In the genomic region with DNA sequence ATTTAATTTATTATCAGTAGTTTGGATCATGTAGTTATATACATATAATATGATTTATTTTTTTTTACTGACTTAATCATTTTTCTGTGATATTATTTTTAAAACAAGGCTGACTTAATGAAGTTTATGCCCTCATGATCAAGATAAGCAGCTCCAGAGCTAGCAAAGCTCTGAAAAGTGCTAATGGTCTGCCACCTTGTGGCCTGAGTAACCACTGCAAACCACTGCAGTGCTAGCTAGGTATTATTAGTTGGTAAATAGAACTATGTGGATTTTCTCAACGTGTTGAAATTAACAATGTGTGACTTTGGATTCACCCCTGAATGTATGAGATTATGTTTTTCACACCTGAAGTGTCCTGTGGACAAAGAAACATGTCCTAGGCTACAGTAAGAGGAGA, we compare ENCODE assay signal across 10 mouse cellular contexts. TPM values are rescaled to one million over a fixed set of nuclear protein-coding genes. Genes with fewer than 3 reads are reported as not detected.
DNase-seq lines count a peak whose midpoint lies in the region; ATAC-seq and TF ChIP-seq lines count a peak whose summit lies in the region.
"Had no signal": no experiment of that assay in that cellular context is flagged by ENCODE, and none has a peak within 500 bp of the region (broad histone marks: within the 10 kb centered on the region; RNA-seq: fewer than 3 reads in every experiment).

No protein-coding gene starts in this region.

- no peak overlapping the region for H3K9ac ChIP-seq in forebrain, postnatal 0 days
- no peak overlapping the region for H3K9ac ChIP-seq in kidney, embryonic 15.5 days
- no peak overlapping the region for H3K9ac ChIP-seq in limb, embryonic 14.5 days (ENCODE audit: low read depth, low read length, severe bottlenecking)
- H3K9ac ChIP-seq: heart, embryonic 13.5 days had no signal

- no peak overlapping the region for H3K27ac ChIP-seq in forebrain, postnatal 0 days (ENCODE audit: low read depth, low read length)
- H3K27ac ChIP-seq in kidney, embryonic 15.5 days, result no peak overlapping the region
- no peak overlapping the region for H3K27ac ChIP-seq in limb, embryonic 14.5 days (replicated peaks; ENCODE audit: low read depth, low read length)
- H3K27ac ChIP-seq: heart, embryonic 13.5 days had no signal

- ATAC-seq in forebrain, postnatal 0 days, result peak; percentile 84
- ATAC-seq in kidney, embryonic 15.5 days (replicated peaks; ENCODE audit: low FRiP score), result 0 out of 2 replicates have a peak, but pooled peaks have one; percentile 64
- ATAC-seq in limb, embryonic 14.5 days (ENCODE audit: low FRiP score, low read depth), result peak; percentile 65; the same call in 1 of the 2 replicates

- no peaks in the 10 kb centered on the region for H3K27me3 ChIP-seq in forebrain, postnatal 0 days (ENCODE audit: insufficient read depth, low read length)
- no peaks in the 10 kb centered on the region for H3K27me3 ChIP-seq in kidney, embryonic 15.5 days
- no peaks in the 10 kb centered on the region for H3K27me3 ChIP-seq in limb, embryonic 14.5 days (ENCODE audit: control insufficient read depth, insufficient read depth, low read length)
- H3K27me3 ChIP-seq: heart, embryonic 13.5 days had no signal

- H3K4me3 ChIP-seq in forebrain, postnatal 0 days (ENCODE audit: low read depth, low read length), result no peak overlapping the region
- no peak overlapping the region for H3K4me3 ChIP-seq in kidney, embryonic 15.5 days (replicated peaks)
- H3K4me3 ChIP-seq in limb, embryonic 14.5 days (replicated peaks; ENCODE audit: low read length), result no peak overlapping the region
- H3K4me3 ChIP-seq: heart, embryonic 13.5 days had no signal

- H3K36me3 ChIP-seq in forebrain, postnatal 0 days (ENCODE audit: insufficient read depth), result no peaks in the 10 kb centered on the region
- no peaks in the 10 kb centered on the region for H3K36me3 ChIP-seq in kidney, embryonic 15.5 days
- no peaks in the 10 kb centered on the region for H3K36me3 ChIP-seq in limb, embryonic 14.5 days (ENCODE audit: control insufficient read depth, insufficient read depth, low read length)
- H3K36me3 ChIP-seq: G1E; heart, embryonic 13.5 days had no signal

- H3K4me2 ChIP-seq in forebrain, postnatal 0 days (ENCODE audit: low read depth), result no peak overlapping the region
- H3K4me2 ChIP-seq in kidney, embryonic 15.5 days, result no peak overlapping the region
- no peak overlapping the region for H3K4me2 ChIP-seq in limb, embryonic 14.5 days (replicated peaks; ENCODE audit: low read depth, low read length, severe bottlenecking)
- H3K4me2 ChIP-seq: heart, embryonic 13.5 days had no signal

- H3K4me1 ChIP-seq in forebrain, postnatal 0 days (ENCODE audit: insufficient read depth), result no peaks in the 10 kb centered on the region
- H3K4me1 ChIP-seq in kidney, embryonic 15.5 days, result no peaks in the 10 kb centered on the region
- H3K4me1 ChIP-seq in limb, embryonic 14.5 days (ENCODE audit: control insufficient read depth, insufficient read depth, low read length), result no peaks in the 10 kb centered on the region
- H3K4me1 ChIP-seq: heart, embryonic 13.5 days had no signal

- H3K9me3 ChIP-seq in forebrain, postnatal 0 days (ENCODE audit: low read length), result no peaks in the 10 kb centered on the region
- no peaks in the 10 kb centered on the region for H3K9me3 ChIP-seq in kidney, embryonic 15.5 days (replicated peaks)
- H3K9me3 ChIP-seq in limb, embryonic 14.5 days (ENCODE audit: control insufficient read depth, low read length), result no peaks in the 10 kb centered on the region
- H3K9me3 ChIP-seq: G1E; heart, embryonic 13.5 days had no signal

- DNase-seq in gastrocnemius, adult 18-20 months (ENCODE audit: low spot score), result peak; percentile 17
- no peak for DNase-seq in gastrocnemius, postnatal 25 days
- peak; percentile 79 for DNase-seq in adipocyte (ENCODE audit: low spot score)
- peak; percentile 65 for DNase-seq in forebrain, postnatal 0 days
- peak; percentile 80 for DNase-seq in limb, embryonic 14.5 days (ENCODE audit: low spot score)
- DNase-seq in retina, adult 2 months (ENCODE audit: low read depth, low spot score), result peak; percentile 2
- DNase-seq in natural killer cell, adult 2 months (ENCODE audit: low spot score in 2 of 2), result no peak

- TF ChIP-seq POLR2A in limb, embryonic 14.5 days (IDR thresholded peaks at IDR 0.05; ENCODE audit: borderline replicate concordance, extremely low read depth, insufficient read depth, insufficient read length), result 0 out of 2 replicates have a peak, but pooled peaks have one; percentile 13

- TF ChIP-seq CTCF in forebrain, postnatal 0 days (IDR thresholded peaks at IDR 0.05; ENCODE audit: low read depth), result peak; percentile 79

- 0% methylated on average over 1 of the region's 1 CpGs for WGBS in forebrain, postnatal 0 days
- WGBS in kidney, embryonic 15.5 days, result 9% methylated on average over 1 of the region's 1 CpGs
- WGBS in limb, embryonic 14.5 days, result 2% methylated on average over 1 of the region's 1 CpGs

RNA-seq across cellular contexts. Expression of a gene that starts 15.0 kb away (rescaled TPM):
- total RNA-seq in gastrocnemius, adult 18-20 months (2021), result not detected
- total RNA-seq in gastrocnemius, postnatal 25 days (2021), result not detected
- 0.08 TPM in 1 of 2 replicates, not detected in the other for total RNA-seq in forebrain, postnatal 0 days (2014; rRNA removed)
- polyA plus RNA-seq in forebrain, postnatal 0 days (2015; fragmentation: Nextera tagmentation; extraction: Ambion mirVana), result not detected in 2 replicates
- not detected in 2 replicates for polyA plus RNA-seq in kidney, embryonic 15.5 days (2015; fragmentation: Nextera tagmentation; extraction: Ambion mirVana)
- 0.06 TPM in 1 of 2 replicates, not detected in the other for polyA plus RNA-seq in limb, embryonic 14.5 days (2012; rRNA removed)
- polyA plus RNA-seq in limb, embryonic 14.5 days (2014; fragmentation: Nextera tagmentation; extraction: Ambion mirVana), result not detected in 2 replicates
- total RNA-seq: G1E had no signal
- polyA plus RNA-seq: G1E; heart, embryonic 13.5 days had no signal

Comparison
In these comparisons a context has a peak if more than half of its experiments do, and no peak if none do; other contexts are left out.
1. DNase-seq: peak in gastrocnemius, adult 18-20 months (single experiment), adipocyte (single experiment), forebrain, postnatal 0 days (single experiment), limb, embryonic 14.5 days (single experiment) and retina, adult 2 months (single experiment); none in gastrocnemius, postnatal 25 days (single experiment) and natural killer cell, adult 2 months (0 of 2).
2. Peak in every context shown above with its lines, with median percentiles within 50 percentile points of each other: ATAC-seq.